Mouse (Mus musculus) MEL (cell line): Measurements from ENCODE around the gene Pparg.

Source experiments
- CTCF ChIP-seq, 3 experiments: IDR thresholded peaks in 2 of 3; conservative IDR thresholded peaks in 1 of 3; 2 replicates each; pipeline ENCODE4 v1.5.1; 2011 to 2012; ENCODE audit warnings: low read length in 3 of 3, low read depth in 2 of 3, mild to moderate bottlenecking in 2 of 3, improper control_type of control experiment in 1 of 3, inconsistent platforms in 1 of 3, mixed read lengths in 1 of 3, moderate library complexity in 1 of 3; ENCODE audit not compliant: control insufficient read depth in 1 of 3, insufficient read depth in 1 of 3, poor library complexity in 1 of 3, severe bottlenecking in 1 of 3
- ETS1 ChIP-seq: IDR thresholded peaks from 2 replicates; pipeline ENCODE4 v1.6.1; 2012; ENCODE audit warnings: low read depth, mild to moderate bottlenecking, inconsistent platforms, low read length, improper control_type of control experiment, moderate library complexity
- JUND ChIP-seq: IDR thresholded peaks from 2 replicates; pipeline ENCODE4 v1.6.1; 2011; ENCODE audit warnings: low read depth, mild to moderate bottlenecking, improper control_type of control experiment, low read length
- KAT2A ChIP-seq: conservative IDR thresholded peaks from 2 replicates; pipeline ENCODE4 v1.6.1; 2012; ENCODE audit warnings: low read depth, low read length, improper control_type of control experiment, inconsistent platforms
- MAFK ChIP-seq: IDR thresholded peaks from 2 replicates; pipeline ENCODE4 v1.6.1; 2011; ENCODE audit warnings: low read depth, mild to moderate bottlenecking, low read length, improper control_type of control experiment, borderline replicate concordance
- MXI1 ChIP-seq: IDR thresholded peaks from 2 replicates; pipeline ENCODE4 v1.6.1; 2011; ENCODE audit warnings: mild to moderate bottlenecking, low read depth, low read length, improper control_type of control experiment
- MYB ChIP-seq: IDR thresholded peaks from 2 replicates; pipeline ENCODE4 v1.6.1; 2011; ENCODE audit warnings: mild to moderate bottlenecking, low read depth, low read length, improper control_type of control experiment
- NRF1 ChIP-seq: IDR thresholded peaks from 2 replicates; pipeline ENCODE4 v1.6.1; 2014; ENCODE audit warnings: low read depth, mild to moderate bottlenecking, inconsistent platforms, low read length, improper control_type of control experiment, moderate library complexity; ENCODE audit not compliant: poor library complexity, insufficient read depth, severe bottlenecking
- POLR2A ChIP-seq, 2 experiments: IDR thresholded peaks; 2 replicates each; pipeline ENCODE4 v1.6.1; 2011 to 2012; ENCODE audit warnings: low read length in 2 of 2, mild to moderate bottlenecking in 2 of 2, control low read depth in 1 of 2, improper control_type of control experiment in 1 of 2, low read depth in 1 of 2, moderate library complexity in 1 of 2; ENCODE audit not compliant: control insufficient read depth in 1 of 2, insufficient read depth in 1 of 2, poor library complexity in 1 of 2
- POLR2AphosphoS5 ChIP-seq: IDR thresholded peaks from 2 replicates; pipeline ENCODE4 v1.6.1; 2012; ENCODE audit warnings: low read depth, borderline replicate concordance, mild to moderate bottlenecking, inconsistent platforms, low read length, moderate library complexity, mixed read lengths
- UBTF ChIP-seq: IDR thresholded peaks from 2 replicates; pipeline ENCODE4 v1.6.1; 2012; ENCODE audit warnings: low read depth, mild to moderate bottlenecking, inconsistent platforms, low read length, improper control_type of control experiment, moderate library complexity, borderline replicate concordance; ENCODE audit not compliant: insufficient read depth
- USF1 ChIP-seq: IDR thresholded peaks from 2 replicates; pipeline ENCODE4 v1.6.1; 2014; ENCODE audit warnings: low read depth, mild to moderate bottlenecking, inconsistent platforms, low read length, improper control_type of control experiment, moderate library complexity
- ZC3H11A ChIP-seq: IDR thresholded peaks from 2 replicates; pipeline ENCODE4 v1.6.1; 2012; ENCODE audit warnings: low read depth, mild to moderate bottlenecking, inconsistent platforms, low read length, improper control_type of control experiment
- ZNF384 ChIP-seq: IDR thresholded peaks from 2 replicates; pipeline ENCODE4 v1.6.1; 2012; ENCODE audit warnings: low read depth, mild to moderate bottlenecking, inconsistent platforms, low read length, improper control_type of control experiment

GRCm38 (mm10) chr6:115333099-115333694, 27.6 kb upstream of the Pparg start:
- TF ChIP-seq CTCF (IDR thresholded peaks at IDR 0.05 in 2 of 3, conservative IDR thresholded peaks at IDR 0.05 in 1 of 3; ENCODE audit: control insufficient read depth in 1 of 3, insufficient read depth in 1 of 3, low read depth in 2 of 3, low read length in 3 of 3, poor library complexity in 1 of 3, severe bottlenecking in 1 of 3) (no peak), ZNF384 (no peak), ZC3H11A (no peak), MYB (no peak), POLR2A (IDR thresholded peaks at IDR 0.05; ENCODE audit: control insufficient read depth in 1 of 2, insufficient read depth in 1 of 2, low read depth in 1 of 2, low read length in 2 of 2, poor library complexity in 1 of 2) (no peak), MXI1 (no peak), JUND (no peak), UBTF (no peak), USF1 (no peak), ETS1 (no peak), KAT2A (no peak), POLR2AphosphoS5 (no peak), NRF1 (no peak), MAFK (no peak)
